Mouse (Mus musculus) lung, postnatal 25 days (tissue): Measurements from ENCODE around the gene BC049352.

Experiments used
- DNase-seq: peaks from one replicate; pipeline ENCODE4 v3.0.0; 2022; ENCODE audit warnings: low spot score

The BC049352 gene

DNA sequence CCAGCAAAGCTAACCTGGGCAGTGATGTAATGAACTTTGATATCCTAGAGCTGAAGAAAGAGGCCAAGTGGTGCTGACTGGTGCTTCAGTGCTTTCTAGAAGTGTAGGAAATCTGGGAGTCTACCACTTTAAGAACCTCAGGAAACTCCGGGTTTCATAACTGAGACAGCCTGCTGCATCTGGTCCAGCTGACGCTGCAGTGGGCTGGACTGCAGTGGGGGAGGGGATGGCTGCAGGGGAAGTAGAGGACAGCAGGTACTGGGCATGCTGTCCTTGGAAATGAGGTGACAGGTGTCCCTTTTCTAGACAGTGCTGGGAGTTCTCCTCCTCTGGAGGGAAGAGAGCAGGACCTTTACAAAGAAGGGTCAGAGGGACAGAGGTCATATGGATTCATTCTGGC is at the start of gene BC049352:
TSS of gene BC049352 (plus strand) at position 238 of the 400 bp plus-strand sequence.
- no peak for DNase-seq

- peak; percentile 56 for DNase-seq
Measured at GRCm38 (mm10) chr9:45133484-45134310, 48.1 kb upstream of the BC049352 start.

- no peak for DNase-seq
Measured at GRCm38 (mm10) chr9:45136442-45137169, 45.2 kb upstream of the BC049352 start.

DNA sequence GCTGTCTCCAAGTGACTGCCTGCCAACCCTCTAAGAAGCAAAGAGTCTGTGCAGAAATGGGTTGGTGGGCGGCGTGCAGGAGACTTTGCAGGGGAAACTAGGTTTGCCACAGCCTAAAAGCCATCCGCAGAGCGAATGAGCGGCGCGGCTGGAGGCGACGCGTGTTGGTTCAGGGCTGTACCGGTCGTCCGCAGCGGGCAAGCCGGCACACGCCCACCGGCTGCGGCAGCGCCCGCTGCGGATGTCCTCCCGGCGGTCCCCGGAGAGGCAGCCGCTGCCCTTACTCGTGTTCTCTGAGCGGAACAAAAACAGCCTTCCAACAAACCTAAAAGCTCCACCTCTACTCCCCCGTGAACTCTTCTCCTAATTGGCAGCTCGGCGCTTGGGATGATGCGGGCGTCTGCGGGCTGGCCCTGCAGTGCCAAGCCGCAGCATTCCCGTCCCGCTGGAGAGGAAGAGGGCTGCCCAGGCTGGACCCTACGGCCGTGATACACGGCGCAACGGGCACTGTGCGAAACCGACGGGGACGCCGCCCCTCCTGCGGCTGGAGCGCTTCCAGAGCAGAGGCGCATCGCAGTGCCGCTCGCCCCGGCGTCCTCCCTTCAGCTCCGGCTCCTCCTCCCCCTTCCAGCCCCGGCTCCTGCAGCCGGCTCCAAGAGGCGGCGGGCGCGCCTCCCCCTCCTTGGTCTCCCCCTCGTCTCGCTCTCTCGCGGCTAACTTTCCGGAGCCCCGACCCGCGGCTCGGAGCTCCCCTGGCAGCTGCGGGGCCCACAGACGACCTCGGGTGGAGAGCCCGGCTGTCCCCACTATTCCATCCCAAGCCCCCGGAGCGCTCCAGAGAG is 43.4 kb upstream of the BC049352 start, which contains the start of gene Scn4b:
TSS of gene Scn4b (plus strand) at position 205 of the 842 bp plus-strand sequence.
- DNase-seq = no peak

DNA sequence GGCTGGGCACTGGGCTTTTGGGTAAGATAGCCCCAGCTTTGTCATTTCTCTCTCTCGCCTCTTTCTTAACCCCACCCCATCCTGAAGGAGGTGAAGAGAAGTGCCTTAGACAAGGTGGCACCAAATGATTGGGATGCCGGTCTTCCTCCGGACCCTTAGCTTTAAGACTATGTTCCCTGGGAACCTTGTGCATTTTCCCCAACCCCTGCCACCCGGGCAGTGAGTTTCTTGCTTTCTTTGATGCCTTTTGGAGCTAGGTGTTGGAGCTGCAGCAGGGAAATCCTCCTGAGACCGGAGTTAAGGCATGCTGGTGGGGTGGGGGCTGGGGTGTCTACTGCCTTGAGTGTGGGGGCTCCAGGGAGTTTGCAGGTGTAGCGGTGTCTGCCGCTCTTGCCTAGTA is 42.7 kb upstream of the BC049352 start:
- no peak for DNase-seq

- no peak for DNase-seq
Measured at GRCm38 (mm10) chr9:45140945-45141344, 40.9 kb upstream of the BC049352 start.

GRCm38 (mm10) chr9:45142686-45143085 is 39.1 kb upstream of the BC049352 start:
- no peak for DNase-seq

- DNase-seq = no peak
Measured at GRCm38 (mm10) chr9:45145533-45146266, 36.1 kb upstream of the BC049352 start.

- DNase-seq = peak; percentile 41
Measured at GRCm38 (mm10) chr9:45146267-45146597, 35.6 kb upstream of the BC049352 start.

- DNase-seq = no peak
Measured at GRCm38 (mm10) chr9:45150933-45151332, 30.9 kb upstream of the BC049352 start.

DNA sequence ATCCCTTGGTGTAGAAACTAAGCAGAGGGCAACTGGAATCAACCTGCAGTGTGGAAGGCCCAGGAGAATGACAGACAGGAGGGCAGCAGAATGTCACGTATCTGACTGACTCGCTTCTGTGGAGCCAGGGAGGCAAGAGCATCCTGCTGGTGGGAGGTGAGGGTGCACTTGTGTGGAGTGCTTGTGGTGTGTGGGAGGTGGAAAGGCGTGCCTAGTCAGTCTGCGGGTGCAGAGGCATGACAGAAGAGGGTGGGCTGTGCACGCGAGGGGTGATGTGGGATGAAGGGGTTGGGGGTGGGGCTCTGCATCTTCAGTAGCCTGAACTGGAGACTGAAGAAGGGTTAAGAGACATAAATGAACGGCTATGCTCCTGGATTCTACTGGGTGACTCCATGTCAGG is 28.4 kb upstream of the BC049352 start:
- DNase-seq = no peak

DNA sequence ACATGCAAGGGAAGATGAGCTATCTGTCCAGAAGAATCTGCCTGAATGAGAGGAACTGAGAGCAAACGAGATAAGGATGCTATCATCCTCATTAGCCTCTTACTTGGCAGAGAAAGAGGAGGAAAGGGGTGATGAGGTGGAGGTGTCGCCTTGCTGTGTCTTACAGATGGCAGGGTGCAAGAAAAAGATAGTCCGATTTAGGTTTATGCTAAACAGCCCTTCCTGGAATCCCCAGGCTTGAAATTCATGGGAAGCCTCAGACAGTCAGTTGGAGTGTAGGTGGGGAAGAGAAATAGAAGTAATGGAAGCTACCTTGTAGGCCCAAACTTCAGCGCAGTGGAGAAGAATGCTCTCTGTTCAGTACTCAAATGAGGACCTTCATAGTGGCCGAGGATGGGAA is 13.9 kb upstream of the BC049352 start:
- no peak for DNase-seq

DNA sequence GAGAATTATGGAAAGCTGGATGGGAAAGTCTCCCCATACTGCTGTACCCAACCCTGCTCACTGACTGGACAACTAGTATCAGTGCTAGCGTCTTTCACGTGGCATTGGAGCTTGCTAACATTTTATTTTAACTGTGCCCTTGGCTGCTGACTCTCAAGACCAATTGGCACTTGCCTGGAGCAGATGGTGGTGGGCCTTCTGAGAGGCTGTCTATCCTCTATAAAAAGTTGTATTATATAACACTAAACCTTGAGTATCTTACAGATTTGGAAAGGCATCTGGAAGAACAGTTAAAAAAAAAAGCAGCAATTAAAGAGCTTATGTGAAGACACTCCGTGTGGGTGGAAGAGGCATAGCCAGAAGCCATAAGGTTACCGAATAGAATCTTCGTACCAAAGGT is 11.7 kb upstream of the BC049352 start:
- DNase-seq = no peak

- no peak for DNase-seq
Measured at GRCm38 (mm10) chr9:45171073-45171610, 10.7 kb upstream of the BC049352 start.

DNA sequence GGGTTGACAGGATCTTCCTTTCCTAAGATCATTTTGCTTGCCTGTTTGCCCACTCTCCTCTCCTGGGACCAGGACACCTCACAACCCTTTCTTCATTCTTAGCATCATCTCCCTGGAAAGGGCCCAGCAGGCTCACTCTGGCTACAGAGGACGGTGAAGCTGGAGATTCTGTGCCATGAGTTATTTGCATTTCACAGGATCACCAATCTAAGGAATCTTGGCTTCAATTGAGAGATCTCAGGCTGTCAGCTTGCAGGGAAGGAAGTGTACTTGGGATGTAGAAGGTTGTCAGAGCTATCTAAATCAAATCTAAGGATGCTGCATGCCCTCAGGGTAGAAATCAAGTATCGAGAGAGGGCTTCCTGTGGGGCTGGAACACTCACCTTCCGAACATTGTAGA is 8.3 kb upstream of the BC049352 start:
- DNase-seq = no peak

GRCm38 (mm10) chr9:45179282-45179681 is 2.5 kb upstream of the BC049352 start:
- DNase-seq = no peak

- DNase-seq = no peak
Measured at GRCm38 (mm10) chr9:45182521-45182920, 714 bp downstream of the BC049352 start.

GRCm38 (mm10) chr9:45183266-45183665 is 1.5 kb downstream of the BC049352 start:
- DNase-seq = no peak

DNA sequence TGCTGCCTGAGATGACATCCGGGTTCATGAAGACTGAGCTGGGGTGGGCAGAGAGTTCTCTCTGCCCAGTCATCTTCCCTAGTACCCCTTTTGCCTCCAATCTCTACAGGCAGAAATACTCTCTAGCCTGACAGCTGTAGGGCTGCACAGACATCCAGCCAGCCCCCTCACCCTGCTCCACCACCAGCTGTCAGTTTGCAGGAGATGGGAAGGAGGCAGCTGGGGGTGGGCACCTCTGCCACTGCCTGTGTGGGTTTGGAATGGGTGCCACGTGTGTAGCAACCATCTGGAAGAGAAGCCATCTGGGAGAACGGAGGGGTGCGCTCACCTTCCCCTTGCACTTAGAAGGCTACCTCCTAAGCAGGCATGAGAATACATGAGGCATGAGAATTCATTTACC is 3.4 kb downstream of the BC049352 start:
- DNase-seq = no peak

DNA sequence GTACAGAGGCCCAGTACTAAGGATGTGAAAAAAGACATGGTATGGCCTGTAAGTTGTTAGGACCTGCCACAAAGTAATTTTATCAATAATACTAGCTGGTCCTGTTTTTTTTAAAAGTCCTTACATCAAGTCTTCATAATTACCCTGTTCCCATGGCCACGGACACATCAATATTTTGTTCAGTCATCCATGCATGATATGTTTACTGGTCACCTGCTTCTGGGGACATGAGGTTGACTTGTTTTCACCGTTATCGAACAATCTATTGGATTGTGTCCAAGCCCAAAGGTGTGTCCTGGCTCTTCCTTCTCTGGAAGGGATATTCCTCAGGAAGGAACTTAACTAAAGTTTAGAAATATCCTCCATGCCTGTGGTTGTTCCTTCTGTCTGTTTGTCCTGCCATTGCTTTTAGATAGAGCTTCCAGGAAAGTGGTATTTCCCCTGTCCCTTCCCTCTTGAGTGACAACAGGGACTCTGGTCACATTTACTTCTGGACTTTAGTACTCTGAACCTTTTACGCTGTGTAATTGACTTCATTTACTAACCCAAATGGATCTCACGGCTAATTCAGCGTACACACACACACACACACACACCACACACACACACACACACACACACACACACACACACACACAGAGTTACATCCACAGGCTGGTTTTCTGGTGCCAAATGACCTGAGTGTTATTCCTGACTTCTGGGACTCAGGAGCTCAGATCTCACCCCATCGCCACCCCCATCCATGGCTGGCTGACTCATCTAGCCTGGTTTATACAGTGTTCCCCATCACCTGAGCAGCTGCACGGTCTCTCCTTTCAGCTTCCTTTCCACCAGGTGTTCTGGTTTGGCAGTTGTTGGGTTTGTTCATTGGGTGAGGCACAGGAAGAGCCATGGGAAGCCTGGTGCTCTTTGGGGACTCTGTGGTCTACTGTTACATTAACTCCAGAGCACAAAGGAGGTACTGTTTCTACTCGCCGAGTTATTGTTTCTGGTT is 7.1 kb downstream of the BC049352 start:
- DNase-seq = no peak
